Mouse (Mus musculus) MEL (cell line): Measurements from ENCODE around the gene Gipc2. TPM values are rescaled to one million over a fixed set of nuclear protein-coding genes. Genes with fewer than 3 reads are reported as not detected.
A peak's percentile ranks its signal among the peaks of the same experiment; 100 is the strongest.

ENCODE experiments used
- DNase-seq: peaks from one replicate; pipeline ENCODE4 v3.0.0; 2011; ENCODE audit warnings: low read depth, low spot score
- H3K27ac ChIP-seq: 2 replicates; pipeline ENCODE4 v1.5.1; 2012; ENCODE audit warnings: low read depth, mild to moderate bottlenecking, control low read depth, low read length, moderate library complexity; ENCODE audit not compliant: control insufficient read depth
- H3K27me3 ChIP-seq, 2 experiments: fragments of 150-350 bp in 1 of 2; sonication (generic) in 1 of 2; 2 replicates each; pipeline ENCODE4 v1.6.1; 2012; ENCODE audit warnings: low read length in 2 of 2, mild to moderate bottlenecking in 2 of 2, improper control_type of control experiment in 1 of 2, moderate library complexity in 1 of 2; ENCODE audit not compliant: insufficient read depth in 2 of 2, control insufficient read depth in 1 of 2
- H3K36me3 ChIP-seq, 2 experiments: 2 replicates each; pipeline ENCODE4 v1.6.1; 2012 to 2014; ENCODE audit warnings: low read length in 2 of 2, improper control_type of control experiment in 1 of 2, inconsistent platforms in 1 of 2, mild to moderate bottlenecking in 1 of 2; ENCODE audit not compliant: insufficient read depth in 2 of 2, control insufficient read depth in 1 of 2
- H3K4me1 ChIP-seq, 2 experiments: fragments of 150-350 bp in 1 of 2; sonication (generic) in 1 of 2; 2 replicates each; pipeline ENCODE4 v1.6.1; 2012; ENCODE audit warnings: low read length in 2 of 2, improper control_type of control experiment in 1 of 2, mild to moderate bottlenecking in 1 of 2; ENCODE audit not compliant: insufficient read depth in 2 of 2, control insufficient read depth in 1 of 2
- H3K4me3 ChIP-seq, 2 experiments: fragments of 150-350 bp in 1 of 2; sonication (generic) in 1 of 2; 2 replicates each; pipeline ENCODE4 v1.5.1; 2012; ENCODE audit warnings: low read depth in 2 of 2, low read length in 2 of 2, mild to moderate bottlenecking in 2 of 2, moderate library complexity in 2 of 2, control low read depth in 1 of 2, improper control_type of control experiment in 1 of 2; ENCODE audit not compliant: control insufficient read depth in 1 of 2, insufficient read depth in 1 of 2
- H3K79me2 ChIP-seq: 2 replicates; pipeline ENCODE4 v1.6.1; 2012; ENCODE audit warnings: mild to moderate bottlenecking, low read length, moderate library complexity; ENCODE audit not compliant: control insufficient read depth, poor library complexity, insufficient read depth
- H3K9ac ChIP-seq: 2 replicates; pipeline ENCODE4 v1.6.1; 2012; ENCODE audit warnings: low read depth, mild to moderate bottlenecking, control low read depth, low read length, moderate library complexity; ENCODE audit not compliant: control insufficient read depth, poor library complexity, severe bottlenecking
- H3K9me3 ChIP-seq: fragments of 150-350 bp; sonication (generic); replicated peaks from 2 replicates; pipeline ENCODE4 v1.6.1; 2012; ENCODE audit warnings: mild to moderate bottlenecking, low read length, improper control_type of control experiment, moderate library complexity; ENCODE audit not compliant: insufficient read depth
- CHD2 ChIP-seq: IDR thresholded peaks from 2 replicates; pipeline ENCODE4 v1.6.1; 2011; ENCODE audit warnings: low read length, improper control_type of control experiment
- CTCF ChIP-seq, 3 experiments: IDR thresholded peaks in 2 of 3; conservative IDR thresholded peaks in 1 of 3; 2 replicates each; pipeline ENCODE4 v1.5.1; 2011 to 2012; ENCODE audit warnings: low read length in 3 of 3, low read depth in 2 of 3, mild to moderate bottlenecking in 2 of 3, improper control_type of control experiment in 1 of 3, inconsistent platforms in 1 of 3, mixed read lengths in 1 of 3, moderate library complexity in 1 of 3; ENCODE audit not compliant: control insufficient read depth in 1 of 3, insufficient read depth in 1 of 3, poor library complexity in 1 of 3, severe bottlenecking in 1 of 3
- E2F4 ChIP-seq: IDR thresholded peaks from 2 replicates; pipeline ENCODE4 v1.6.1; 2011; ENCODE audit warnings: low read depth, low read length, improper control_type of control experiment, borderline replicate concordance
- ELF1 ChIP-seq: IDR thresholded peaks from 2 replicates; pipeline ENCODE4 v1.6.1; 2014; ENCODE audit warnings: low read depth, mild to moderate bottlenecking, inconsistent platforms, low read length, improper control_type of control experiment, moderate library complexity
- EP300 ChIP-seq, 2 experiments: IDR thresholded peaks; 2 replicates each; pipeline ENCODE4 v1.6.1; 2011; ENCODE audit warnings: improper control_type of control experiment in 2 of 2, low read length in 2 of 2, low read depth in 1 of 2, mild to moderate bottlenecking in 1 of 2
- ETS1 ChIP-seq: IDR thresholded peaks from 2 replicates; pipeline ENCODE4 v1.6.1; 2012; ENCODE audit warnings: low read depth, mild to moderate bottlenecking, inconsistent platforms, low read length, improper control_type of control experiment, moderate library complexity
- GABPA ChIP-seq: IDR thresholded peaks from 2 replicates; pipeline ENCODE4 v1.6.1; 2012; ENCODE audit warnings: low read depth, mild to moderate bottlenecking, inconsistent platforms, low read length, improper control_type of control experiment, moderate library complexity
- JUND ChIP-seq: IDR thresholded peaks from 2 replicates; pipeline ENCODE4 v1.6.1; 2011; ENCODE audit warnings: low read depth, mild to moderate bottlenecking, improper control_type of control experiment, low read length
- MAFK ChIP-seq: IDR thresholded peaks from 2 replicates; pipeline ENCODE4 v1.6.1; 2011; ENCODE audit warnings: low read depth, mild to moderate bottlenecking, low read length, improper control_type of control experiment, borderline replicate concordance
- MAX ChIP-seq: IDR thresholded peaks from 2 replicates; pipeline ENCODE4 v1.6.1; 2011; ENCODE audit warnings: low read length, improper control_type of control experiment
- MAZ ChIP-seq: IDR thresholded peaks from 2 replicates; pipeline ENCODE4 v1.6.1; 2012; ENCODE audit warnings: low read depth, mild to moderate bottlenecking, inconsistent platforms, low read length, improper control_type of control experiment
- MEF2A ChIP-seq: IDR thresholded peaks from 2 replicates; pipeline ENCODE4 v1.6.1; 2014; ENCODE audit warnings: low read depth, mild to moderate bottlenecking, inconsistent platforms, low read length, improper control_type of control experiment; ENCODE audit not compliant: poor library complexity, insufficient replicate concordance, severe bottlenecking; ENCODE audit errors: extremely low read depth
- MXI1 ChIP-seq: IDR thresholded peaks from 2 replicates; pipeline ENCODE4 v1.6.1; 2011; ENCODE audit warnings: mild to moderate bottlenecking, low read depth, low read length, improper control_type of control experiment
- MYC ChIP-seq: IDR thresholded peaks from 2 replicates; pipeline ENCODE4 v1.6.1; 2011; ENCODE audit warnings: low read depth, mild to moderate bottlenecking, low read length, improper control_type of control experiment, moderate library complexity
- NELFE ChIP-seq: IDR thresholded peaks from 2 replicates; pipeline ENCODE4 v1.6.1; 2011; ENCODE audit warnings: low read depth, low read length, improper control_type of control experiment
- POLR2A ChIP-seq, 2 experiments: IDR thresholded peaks; 2 replicates each; pipeline ENCODE4 v1.6.1; 2011 to 2012; ENCODE audit warnings: low read length in 2 of 2, mild to moderate bottlenecking in 2 of 2, control low read depth in 1 of 2, improper control_type of control experiment in 1 of 2, low read depth in 1 of 2, moderate library complexity in 1 of 2; ENCODE audit not compliant: control insufficient read depth in 1 of 2, insufficient read depth in 1 of 2, poor library complexity in 1 of 2
- RAD21 ChIP-seq: IDR thresholded peaks from 2 replicates; pipeline ENCODE4 v1.6.1; 2011; ENCODE audit warnings: mild to moderate bottlenecking, low read depth, low read length, improper control_type of control experiment
- TAL1 ChIP-seq: IDR thresholded peaks from 2 replicates; pipeline ENCODE4 v1.6.1; 2012; ENCODE audit warnings: mild to moderate bottlenecking, inconsistent platforms, low read length, moderate library complexity, mixed read lengths
- TBP ChIP-seq: IDR thresholded peaks from 2 replicates; pipeline ENCODE4 v1.8.0; 2011; ENCODE audit warnings: low read depth, low read length, improper control_type of control experiment
- TCF12 ChIP-seq: IDR thresholded peaks from 2 replicates; pipeline ENCODE4 v1.6.1; 2014; ENCODE audit warnings: low read depth, mild to moderate bottlenecking, inconsistent platforms, low read length, improper control_type of control experiment, moderate library complexity
- UBTF ChIP-seq: IDR thresholded peaks from 2 replicates; pipeline ENCODE4 v1.6.1; 2012; ENCODE audit warnings: low read depth, mild to moderate bottlenecking, inconsistent platforms, low read length, improper control_type of control experiment, moderate library complexity, borderline replicate concordance; ENCODE audit not compliant: insufficient read depth
- USF1 ChIP-seq: IDR thresholded peaks from 2 replicates; pipeline ENCODE4 v1.6.1; 2014; ENCODE audit warnings: low read depth, mild to moderate bottlenecking, inconsistent platforms, low read length, improper control_type of control experiment, moderate library complexity
- ZC3H11A ChIP-seq: IDR thresholded peaks from 2 replicates; pipeline ENCODE4 v1.6.1; 2012; ENCODE audit warnings: low read depth, mild to moderate bottlenecking, inconsistent platforms, low read length, improper control_type of control experiment
- ZKSCAN1 ChIP-seq: IDR thresholded peaks from 2 replicates; pipeline ENCODE4 v1.6.1; 2012; ENCODE audit warnings: low read depth, mild to moderate bottlenecking, inconsistent platforms, low read length, improper control_type of control experiment, moderate library complexity
- ZMIZ1 ChIP-seq: IDR thresholded peaks from 2 replicates; pipeline ENCODE4 v1.6.1; 2012; ENCODE audit warnings: low read depth, mild to moderate bottlenecking, inconsistent platforms, low read length, improper control_type of control experiment, moderate library complexity
- ZNF384 ChIP-seq: IDR thresholded peaks from 2 replicates; pipeline ENCODE4 v1.6.1; 2012; ENCODE audit warnings: low read depth, mild to moderate bottlenecking, inconsistent platforms, low read length, improper control_type of control experiment
- polyA plus RNA-seq, 2 experiments: library from polyadenylated mRNA; stranded (reverse) in 1 of 2; unstranded in 1 of 2; fragments of >175 nt in 1 of 2; fragments of >200 nt in 1 of 2; gene quantifications; 2 replicates each; pipeline versions ENCODE4 v1.2.1 to v1.2.4; 2012; ENCODE audit warnings: low replicate concordance in 2 of 2, low read depth in 1 of 2; ENCODE audit not compliant: insufficient read length in 2 of 2, insufficient read depth in 1 of 2, missing spikeins in 1 of 2
- total RNA-seq: library from RNA; depleted of rRNA; stranded (reverse); fragments of 300-350 nt; gene quantifications from 2 replicates; pipeline ENCODE4 v1.2.3, GENCODE M21; 2012

Gipc2 gene
- total and polyA plus RNA-seq, 3 experiments = 0.27 to 0.78 TPM; not detected in 1

DNA sequence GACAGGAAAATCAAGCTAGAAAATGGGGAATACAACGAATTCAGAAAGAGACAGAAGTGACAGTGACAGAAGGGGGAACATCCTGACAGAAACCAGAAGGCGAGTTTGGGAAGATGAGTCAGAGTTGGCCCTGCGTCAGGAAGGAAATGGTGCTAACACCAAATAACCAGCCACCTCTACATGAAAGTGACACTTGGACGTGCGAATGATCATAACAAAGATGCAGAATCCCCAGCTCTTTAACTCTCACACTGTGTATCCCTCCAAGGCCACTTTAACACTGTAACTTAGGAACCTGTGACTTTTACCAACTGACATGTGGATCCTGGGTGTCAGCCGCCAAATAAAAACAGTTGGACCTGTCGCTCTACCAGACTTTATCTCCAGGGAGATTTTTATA is 16.6 kb downstream of the Gipc2 start:
- TF ChIP-seq CHD2 (no peak), ZNF384 (no peak), MAX (no peak), TAL1 (no peak), EP300 (IDR thresholded peaks at IDR 0.05; ENCODE audit: low read depth in 1 of 2, low read length in 2 of 2) (no peak), MAZ (no peak), CTCF (IDR thresholded peaks at IDR 0.05 in 2 of 3, conservative IDR thresholded peaks at IDR 0.05 in 1 of 3; ENCODE audit: control insufficient read depth in 1 of 3, insufficient read depth in 1 of 3, low read depth in 2 of 3, low read length in 3 of 3, poor library complexity in 1 of 3, severe bottlenecking in 1 of 3) (no peak), ZC3H11A (no peak), MXI1 (no peak), USF1 (no peak), MEF2A (no peak), ZKSCAN1 (no peak), ETS1 (no peak), RAD21 (no peak), UBTF (no peak)
- TF ChIP-seq, all 39 proteins: peak for 0
- Histone ChIP-seq H3K27ac (no peak overlapping the region), H3K27me3 (no peaks in the 10 kb centered on the region), H3K9ac (no peak overlapping the region), H3K9me3 (no peaks in the 10 kb centered on the region), H3K4me3 (no peak overlapping the region), H3K79me2 (no peaks in the 10 kb centered on the region), H3K36me3 (peaks cover 0 to 4% of the 10 kb centered on the region in 2 experiments; a peak in 2 of 4 replicates), H3K4me1 (peaks cover 0 to 21% of the 10 kb centered on the region in 2 experiments; a peak in 2 of 4 replicates)
- peak; percentile 40 for DNase-seq

DNA sequence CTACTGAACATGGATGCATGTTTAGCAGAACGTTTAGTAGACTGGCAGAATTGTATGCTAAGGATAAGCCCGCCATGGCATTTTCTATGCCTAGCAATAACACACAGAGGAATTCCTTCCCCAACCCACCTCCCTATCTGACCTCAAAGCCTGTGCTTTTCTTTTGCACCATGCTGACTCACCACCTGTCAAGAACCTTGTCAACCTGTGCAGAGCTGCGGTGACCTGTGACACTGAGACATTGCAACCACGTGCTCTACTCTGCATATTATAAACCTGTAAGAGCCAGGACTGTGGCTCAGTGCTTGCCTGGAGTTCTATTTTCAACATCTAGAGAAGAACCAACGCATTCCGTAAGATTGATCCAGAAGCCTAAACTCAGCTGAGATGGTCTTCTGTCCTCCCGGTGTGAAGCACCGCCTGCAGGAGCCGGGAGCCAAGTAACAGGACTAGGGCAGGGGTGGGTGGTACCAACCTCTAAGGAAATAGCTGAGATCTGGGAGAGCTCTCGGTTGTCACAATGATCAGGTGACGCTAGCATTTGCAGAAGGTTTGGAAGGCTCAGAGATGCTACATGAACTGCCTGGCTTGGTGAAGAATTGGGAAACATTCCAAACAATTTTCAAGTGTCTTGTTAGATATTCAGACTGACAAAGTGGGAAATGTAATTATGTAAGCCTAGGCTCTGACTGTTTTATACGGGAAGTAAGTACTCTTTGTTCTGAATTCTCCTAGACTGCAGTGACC is 18.8 kb downstream of the Gipc2 start:
- H3K4me1 ChIP-seq = peaks cover 0 to 11% of the 10 kb centered on the region in 2 experiments; a peak in 2 of 4 replicates
- no peaks in the 10 kb centered on the region for H3K79me2 ChIP-seq
- H3K27ac ChIP-seq = no peak overlapping the region
- no peak for DNase-seq
- TF ChIP-seq NELFE (no peak), ZKSCAN1 (no peak), RAD21 (no peak), EP300 (IDR thresholded peaks at IDR 0.05; ENCODE audit: low read depth in 1 of 2, low read length in 2 of 2) (no peak), GABPA (no peak), UBTF (no peak), JUND (no peak), MYC (no peak), ZNF384 (no peak), TBP (no peak), CHD2 (no peak), E2F4 (no peak), ZMIZ1 (no peak), MAFK (no peak), ELF1 (no peak), ETS1 (no peak), TCF12 (no peak), POLR2A (IDR thresholded peaks at IDR 0.05; ENCODE audit: control insufficient read depth in 1 of 2, insufficient read depth in 1 of 2, low read depth in 1 of 2, low read length in 2 of 2, poor library complexity in 1 of 2) (no peak), ZC3H11A (no peak)
- TF ChIP-seq, all 39 proteins: peak for 0
- Histone ChIP-seq H3K36me3 (peaks cover 0 to 4% of the 10 kb centered on the region in 2 experiments; a peak in 2 of 4 replicates), H3K4me3 (no peak overlapping the region), H3K9ac (no peak overlapping the region), H3K27me3 (no peaks in the 10 kb centered on the region), H3K9me3 (no peaks in the 10 kb centered on the region)
